Mouse (Mus musculus): ENCODE measurements at regions not wholly inside any gene's neighbourhood (a gene's known extent, or its start where the extent isn't known, plus 50 kb on each side); places are given as distances from the start of the nearest gene placed in this dataset.

- H3K4me1 ChIP-seq: no peaks in the 10 kb centered on the region
- H3K27ac ChIP-seq (replicated peaks): no peak overlapping the region
- ATAC-seq (replicated peaks): no peak
- 69% methylated on average over 12 of the region's 12 CpGs for WGBS
- H3K9ac ChIP-seq (replicated peaks): no peak overlapping the region
- no peaks in the 10 kb centered on the region for H3K36me3 ChIP-seq
- no peak overlapping the region for H3K4me3 ChIP-seq
- H3K4me2 ChIP-seq (replicated peaks): no peak overlapping the region
- no peaks in the 10 kb centered on the region for H3K27me3 ChIP-seq
- H3K9me3 ChIP-seq: no peaks in the 10 kb centered on the region
These were observed 229.6 kb upstream of the Foxq1 start for GRCm38 (mm10) chr13:31326269-31326851.

GRCm38 (mm10) chr13:31327511-31327951 lies 228.4 kb upstream of the Foxq1 start:
- H3K9ac ChIP-seq (replicated peaks): no peak overlapping the region
- no peaks in the 10 kb centered on the region for H3K27me3 ChIP-seq
- H3K27ac ChIP-seq (replicated peaks): no peak overlapping the region
- no peak for ATAC-seq (replicated peaks)
- H3K9me3 ChIP-seq: no peaks in the 10 kb centered on the region
- 78% methylated on average over 7 of the region's 7 CpGs for WGBS
- no peak overlapping the region for H3K4me2 ChIP-seq (replicated peaks)
- no peak overlapping the region for H3K4me3 ChIP-seq
- no peaks in the 10 kb centered on the region for H3K36me3 ChIP-seq
- H3K4me1 ChIP-seq: no peaks in the 10 kb centered on the region

- no peak overlapping the region for H3K4me2 ChIP-seq (replicated peaks)
- 90% methylated on average over 8 of the region's 8 CpGs for WGBS
- H3K9ac ChIP-seq (replicated peaks): no peak overlapping the region
- H3K36me3 ChIP-seq: no peaks in the 10 kb centered on the region
- H3K27me3 ChIP-seq: no peaks in the 10 kb centered on the region
- H3K9me3 ChIP-seq: no peaks in the 10 kb centered on the region
- no peaks in the 10 kb centered on the region for H3K4me1 ChIP-seq
- no peak for ATAC-seq (replicated peaks)
- H3K27ac ChIP-seq (replicated peaks): no peak overlapping the region
- H3K4me3 ChIP-seq: no peak overlapping the region
These were observed 227.2 kb upstream of the Foxq1 start for GRCm38 (mm10) chr13:31328756-31329155.

- WGBS: 80% methylated on average over 5 of the region's 5 CpGs
These were observed 225.2 kb upstream of the Foxq1 start for GRCm38 (mm10) chr13:31330731-31331130.

GRCm38 (mm10) chr13:31334981-31335380 lies 221.0 kb upstream of the Foxq1 start:
- Histone ChIP-seq H3K27me3 (no peaks in the 10 kb centered on the region), H3K9ac (replicated peaks) (no peak overlapping the region), H3K4me3 (no peak overlapping the region), H3K9me3 (no peaks in the 10 kb centered on the region), H3K4me2 (replicated peaks) (no peak overlapping the region), H3K27ac (replicated peaks) (no peak overlapping the region), H3K4me1 (peaks cover 4% of the 10 kb centered on the region; the same call in 1 of the 2 replicates), H3K36me3 (no peaks in the 10 kb centered on the region)
- 93% methylated on average over 3 of the region's 3 CpGs for WGBS
- no peak for ATAC-seq (replicated peaks)

More at GRCm38 (mm10) chr13:31330731-31331130, 225.2 kb upstream of the Foxq1 start:
- no peaks in the 10 kb centered on the region for H3K27me3 ChIP-seq
- H3K9ac ChIP-seq (replicated peaks): no peak overlapping the region
- ATAC-seq (replicated peaks): no peak
- no peak overlapping the region for H3K4me3 ChIP-seq
- no peaks in the 10 kb centered on the region for H3K4me1 ChIP-seq
- H3K36me3 ChIP-seq: no peaks in the 10 kb centered on the region
- H3K9me3 ChIP-seq: no peaks in the 10 kb centered on the region
- H3K27ac ChIP-seq (replicated peaks): no peak overlapping the region
- no peak overlapping the region for H3K4me2 ChIP-seq (replicated peaks)

GRCm38 (mm10) chr13:31337631-31338030 lies 218.3 kb upstream of the Foxq1 start:
- 40% methylated on average over 6 of the region's 6 CpGs for WGBS

GRCm38 (mm10) chr13:31339386-31339785 lies 216.5 kb upstream of the Foxq1 start:
- 92% methylated on average over 7 of the region's 7 CpGs for WGBS
- Histone ChIP-seq H3K4me2 (replicated peaks) (no peak overlapping the region), H3K27me3 (no peaks in the 10 kb centered on the region), H3K36me3 (no peaks in the 10 kb centered on the region), H3K4me1 (peaks cover 4% of the 10 kb centered on the region; the same call in 1 of the 2 replicates), H3K9ac (replicated peaks) (no peak overlapping the region), H3K4me3 (no peak overlapping the region), H3K27ac (replicated peaks) (no peak overlapping the region), H3K9me3 (no peaks in the 10 kb centered on the region)
- ATAC-seq (replicated peaks): no peak

More at GRCm38 (mm10) chr13:31337631-31338030, 218.3 kb upstream of the Foxq1 start:
- Histone ChIP-seq H3K4me1 (peaks cover 4% of the 10 kb centered on the region; the same call in 1 of the 2 replicates), H3K9ac (replicated peaks) (no peak overlapping the region), H3K4me3 (no peak overlapping the region), H3K27ac (replicated peaks) (no peak overlapping the region), H3K27me3 (no peaks in the 10 kb centered on the region), H3K36me3 (no peaks in the 10 kb centered on the region), H3K9me3 (no peaks in the 10 kb centered on the region), H3K4me2 (replicated peaks) (no peak overlapping the region)
- no peak for ATAC-seq (replicated peaks)

- Histone ChIP-seq H3K27ac (replicated peaks) (no peak overlapping the region), H3K4me1 (peaks cover 4% of the 10 kb centered on the region; the same call in 1 of the 2 replicates)
- WGBS: 81% methylated on average over 2 of the region's 2 CpGs
These were observed 216.0 kb upstream of the Foxq1 start for GRCm38 (mm10) chr13:31339901-31340300.

GRCm38 (mm10) chr13:31340363-31340948 lies 215.5 kb upstream of the Foxq1 start:
- no peaks in the 10 kb centered on the region for H3K9me3 ChIP-seq
- no peak for ATAC-seq (replicated peaks)
- no peak overlapping the region for H3K4me3 ChIP-seq
- H3K27me3 ChIP-seq: no peaks in the 10 kb centered on the region
- H3K9ac ChIP-seq (replicated peaks): no peak overlapping the region
- H3K4me2 ChIP-seq (replicated peaks): no peak overlapping the region
- H3K36me3 ChIP-seq: no peaks in the 10 kb centered on the region
- H3K27ac ChIP-seq (replicated peaks): no peak overlapping the region
- H3K4me1 ChIP-seq: peaks cover 4% of the 10 kb centered on the region; the same call in 1 of the 2 replicates
- WGBS: 70% methylated on average over 7 of the region's 7 CpGs

More at GRCm38 (mm10) chr13:31339901-31340300, 216.0 kb upstream of the Foxq1 start:
- no peak for ATAC-seq (replicated peaks)
- H3K4me2 ChIP-seq (replicated peaks): no peak overlapping the region
- H3K36me3 ChIP-seq: no peaks in the 10 kb centered on the region
- no peaks in the 10 kb centered on the region for H3K27me3 ChIP-seq
- no peak overlapping the region for H3K9ac ChIP-seq (replicated peaks)
- no peaks in the 10 kb centered on the region for H3K9me3 ChIP-seq
- no peak overlapping the region for H3K4me3 ChIP-seq

- no peaks in the 10 kb centered on the region for H3K36me3 ChIP-seq
These were observed 214.4 kb upstream of the Foxq1 start for GRCm38 (mm10) chr13:31341282-31342100.

GRCm38 (mm10) chr13:31346205-31346604 lies 209.7 kb upstream of the Foxq1 start:
- Histone ChIP-seq H3K9me3 (no peaks in the 10 kb centered on the region), H3K27me3 (no peaks in the 10 kb centered on the region), H3K9ac (replicated peaks) (no peak overlapping the region), H3K4me2 (replicated peaks) (no peak overlapping the region), H3K4me3 (no peak overlapping the region), H3K36me3 (no peaks in the 10 kb centered on the region), H3K27ac (replicated peaks) (no peak overlapping the region), H3K4me1 (no peaks in the 10 kb centered on the region)
- ATAC-seq (replicated peaks): no peak
- WGBS: 45% methylated on average over 1 of the region's 1 CpGs

More at GRCm38 (mm10) chr13:31341282-31342100, 214.4 kb upstream of the Foxq1 start:
- ATAC-seq (replicated peaks): no peak
- Histone ChIP-seq H3K4me1 (peaks cover 4% of the 10 kb centered on the region; the same call in 1 of the 2 replicates), H3K27ac (replicated peaks) (no peak overlapping the region), H3K4me3 (no peak overlapping the region), H3K9ac (replicated peaks) (no peak overlapping the region), H3K9me3 (no peaks in the 10 kb centered on the region), H3K27me3 (no peaks in the 10 kb centered on the region), H3K4me2 (replicated peaks) (no peak overlapping the region)
- WGBS: 86% methylated on average over 15 of the region's 15 CpGs

GRCm38 (mm10) chr13:31347000-31347399 lies 208.9 kb upstream of the Foxq1 start:
- Histone ChIP-seq H3K4me3 (no peak overlapping the region), H3K4me1 (no peaks in the 10 kb centered on the region), H3K4me2 (replicated peaks) (no peak overlapping the region), H3K27me3 (no peaks in the 10 kb centered on the region), H3K27ac (replicated peaks) (no peak overlapping the region), H3K36me3 (no peaks in the 10 kb centered on the region), H3K9ac (replicated peaks) (no peak overlapping the region), H3K9me3 (no peaks in the 10 kb centered on the region)
- no peak for ATAC-seq (replicated peaks)
- WGBS: 97% methylated on average over 2 of the region's 2 CpGs
